Mouse (Mus musculus): ENCODE data around the gene Raver2. TPM values are rescaled to one million over a fixed set of nuclear protein-coding genes. Genes with fewer than 3 reads are reported as not detected.

Raver2 gene
- polyA plus RNA-seq, 1 experiment, result 0.04 TPM

DNA sequence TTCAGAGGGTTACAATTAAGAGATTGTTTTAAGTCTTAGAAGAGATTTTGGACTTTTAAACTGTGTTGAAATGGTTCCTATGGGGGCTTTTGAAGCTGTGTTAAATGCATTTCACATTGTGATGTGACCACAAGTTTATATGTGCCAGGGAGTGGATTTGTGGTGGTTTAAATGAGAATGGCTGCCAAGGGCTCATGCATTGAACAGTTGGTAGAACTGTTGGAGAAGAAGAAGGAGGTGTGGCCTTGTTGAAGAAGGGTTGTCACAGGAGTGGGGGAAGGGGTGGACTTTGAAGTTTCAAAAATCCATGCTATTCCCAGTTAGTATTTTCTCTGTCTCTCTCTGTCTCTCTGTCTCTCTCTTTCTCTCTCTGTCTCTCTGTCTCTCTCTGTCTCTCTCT is 24.6 kb upstream of the Raver2 start:
- Histone ChIP-seq H3K36me3 (ENCODE audit: control insufficient read depth, insufficient read depth) (no peaks in the 10 kb centered on the region), H3K27me3 (ENCODE audit: control insufficient read depth, insufficient read depth, insufficient read length) (no peaks in the 10 kb centered on the region), H3ac (ENCODE audit: control insufficient read depth, insufficient read length) (no peak overlapping the region), H3K79me2 (ENCODE audit: control insufficient read depth, insufficient read depth) (no peaks in the 10 kb centered on the region), H3K4me2 (ENCODE audit: low read depth) (no peak overlapping the region), H3K4me3 (no peak overlapping the region)
- TF ChIP-seq USF1 (IDR thresholded peaks at IDR 0.05; ENCODE audit: low read depth), result no peak
- no peak for TF ChIP-seq MYOG (IDR thresholded peaks at IDR 0.05; ENCODE audit: control insufficient read depth in 1 of 3, insufficient read depth in 1 of 3, insufficient read length in 2 of 3, low read depth in 2 of 3)
- TF ChIP-seq MAX (IDR thresholded peaks at IDR 0.05; ENCODE audit: low read depth), result no peak
- no peak for TF ChIP-seq POLR2A (IDR thresholded peaks at IDR 0.05; ENCODE audit: insufficient read length, low read depth)
- no peak for TF ChIP-seq TCF12 (IDR thresholded peaks at IDR 0.05; ENCODE audit: insufficient read depth, poor library complexity, severe bottlenecking)
- TF ChIP-seq CEBPB (IDR thresholded peaks at IDR 0.05; ENCODE audit: insufficient read depth, poor library complexity, severe bottlenecking), result no peak
- no peak for TF ChIP-seq MYOD1 (IDR thresholded peaks at IDR 0.05; ENCODE audit: control insufficient read depth in 1 of 3, insufficient read length in 2 of 3, low read depth in 2 of 3)
- TF ChIP-seq POLR2AphosphoS2 (IDR thresholded peaks at IDR 0.05; ENCODE audit: insufficient read length, low read depth), result no peak
- TF ChIP-seq SRF (IDR thresholded peaks at IDR 0.05; ENCODE audit: control insufficient read depth, insufficient read length, low read depth), result no peak
- TF ChIP-seq E2F4 (IDR thresholded peaks at IDR 0.05; ENCODE audit: insufficient read depth), result no peak
- TF ChIP-seq REST (IDR thresholded peaks at IDR 0.05; ENCODE audit: insufficient read depth, insufficient read length), result no peak
- TF ChIP-seq TCF3 (IDR thresholded peaks at IDR 0.05; ENCODE audit: insufficient read length, low read depth), result no peak

DNA sequence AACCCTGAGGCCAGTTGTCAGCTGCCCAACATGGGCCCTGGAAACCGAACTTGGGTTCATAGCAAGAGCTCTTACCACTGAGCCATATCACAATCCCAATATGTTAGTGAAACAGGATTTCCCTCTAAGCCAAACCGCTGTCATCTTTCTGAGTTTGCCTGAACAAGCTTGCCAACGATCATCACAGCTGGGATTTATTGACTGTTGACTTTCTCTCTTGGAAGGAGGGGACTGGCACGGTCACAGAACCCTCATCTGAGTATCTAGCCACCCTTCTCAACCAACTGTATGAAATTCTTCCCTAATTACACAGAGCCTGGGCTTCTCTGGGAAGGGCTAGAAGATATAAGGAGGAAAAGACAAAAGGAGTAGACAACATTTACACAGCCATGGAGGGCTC is 22.2 kb upstream of the Raver2 start:
- Histone ChIP-seq H3K79me2 (ENCODE audit: control insufficient read depth, insufficient read depth) (no peaks in the 10 kb centered on the region), H3K4me3 (no peak overlapping the region), H3K4me2 (ENCODE audit: low read depth) (no peak overlapping the region), H3K36me3 (ENCODE audit: control insufficient read depth, insufficient read depth) (no peaks in the 10 kb centered on the region), H3K27me3 (ENCODE audit: control insufficient read depth, insufficient read depth, insufficient read length) (no peaks in the 10 kb centered on the region), H3ac (ENCODE audit: control insufficient read depth, insufficient read length) (no peak overlapping the region)
- TF ChIP-seq POLR2AphosphoS2 (IDR thresholded peaks at IDR 0.05; ENCODE audit: insufficient read length, low read depth), result no peak
- TF ChIP-seq MYOG (IDR thresholded peaks at IDR 0.05; ENCODE audit: control insufficient read depth in 1 of 3, insufficient read depth in 1 of 3, insufficient read length in 2 of 3, low read depth in 2 of 3), result no peak
- TF ChIP-seq MAX (IDR thresholded peaks at IDR 0.05; ENCODE audit: low read depth), result no peak
- TF ChIP-seq E2F4 (IDR thresholded peaks at IDR 0.05; ENCODE audit: insufficient read depth), result no peak
- TF ChIP-seq POLR2A (IDR thresholded peaks at IDR 0.05; ENCODE audit: insufficient read length, low read depth), result no peak
- no peak for TF ChIP-seq REST (IDR thresholded peaks at IDR 0.05; ENCODE audit: insufficient read depth, insufficient read length)
- TF ChIP-seq TCF3 (IDR thresholded peaks at IDR 0.05; ENCODE audit: insufficient read length, low read depth), result no peak

DNA sequence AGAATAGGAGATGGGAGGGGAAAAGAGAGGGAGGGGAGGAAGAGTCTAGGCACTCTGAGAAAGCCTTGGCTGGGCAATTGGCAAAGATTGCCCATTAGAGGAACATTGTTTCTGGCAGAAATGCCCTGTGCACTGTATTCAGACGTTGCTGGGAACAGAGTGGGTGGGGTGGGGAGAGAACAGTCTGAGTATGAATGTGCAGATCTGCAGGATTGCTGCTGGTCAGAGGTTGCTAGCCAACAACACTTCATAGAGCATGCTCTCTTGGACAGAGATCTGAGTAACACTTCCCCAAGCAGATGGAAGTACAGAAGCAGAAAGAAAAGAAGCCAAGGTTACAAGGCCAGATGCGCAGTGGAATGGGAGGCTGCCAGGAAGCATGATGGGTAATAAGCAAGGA is 6.6 kb upstream of the Raver2 start:
- no peaks in the 10 kb centered on the region for H3K79me2 ChIP-seq (ENCODE audit: control insufficient read depth, insufficient read depth)
- H3K4me3 ChIP-seq, result no peak overlapping the region
- TF ChIP-seq E2F4 (IDR thresholded peaks at IDR 0.05; ENCODE audit: insufficient read depth) (no peak), TCF12 (IDR thresholded peaks at IDR 0.05; ENCODE audit: insufficient read depth, poor library complexity, severe bottlenecking) (no peak), SRF (IDR thresholded peaks at IDR 0.05; ENCODE audit: control insufficient read depth, insufficient read length, low read depth) (no peak), USF1 (IDR thresholded peaks at IDR 0.05; ENCODE audit: low read depth) (no peak), MYOD1 (IDR thresholded peaks at IDR 0.05; ENCODE audit: control insufficient read depth in 1 of 3, insufficient read length in 2 of 3, low read depth in 2 of 3) (no peak), CEBPB (IDR thresholded peaks at IDR 0.05; ENCODE audit: insufficient read depth, poor library complexity, severe bottlenecking) (no peak), REST (IDR thresholded peaks at IDR 0.05; ENCODE audit: insufficient read depth, insufficient read length) (no peak), MAX (IDR thresholded peaks at IDR 0.05; ENCODE audit: low read depth) (no peak), POLR2AphosphoS2 (IDR thresholded peaks at IDR 0.05; ENCODE audit: insufficient read length, low read depth) (no peak), POLR2A (IDR thresholded peaks at IDR 0.05; ENCODE audit: insufficient read length, low read depth) (no peak), MYOG (IDR thresholded peaks at IDR 0.05; ENCODE audit: control insufficient read depth in 1 of 3, insufficient read depth in 1 of 3, insufficient read length in 2 of 3, low read depth in 2 of 3) (no peak), TCF3 (IDR thresholded peaks at IDR 0.05; ENCODE audit: insufficient read length, low read depth) (no peak)
- H3K36me3 ChIP-seq (ENCODE audit: control insufficient read depth, insufficient read depth), result no peaks in the 10 kb centered on the region
- no peak overlapping the region for H3K4me2 ChIP-seq (ENCODE audit: low read depth)
- H3ac ChIP-seq (ENCODE audit: control insufficient read depth, insufficient read length), result no peak overlapping the region
- H3K27me3 ChIP-seq (ENCODE audit: control insufficient read depth, insufficient read depth, insufficient read length), result no peaks in the 10 kb centered on the region

DNA sequence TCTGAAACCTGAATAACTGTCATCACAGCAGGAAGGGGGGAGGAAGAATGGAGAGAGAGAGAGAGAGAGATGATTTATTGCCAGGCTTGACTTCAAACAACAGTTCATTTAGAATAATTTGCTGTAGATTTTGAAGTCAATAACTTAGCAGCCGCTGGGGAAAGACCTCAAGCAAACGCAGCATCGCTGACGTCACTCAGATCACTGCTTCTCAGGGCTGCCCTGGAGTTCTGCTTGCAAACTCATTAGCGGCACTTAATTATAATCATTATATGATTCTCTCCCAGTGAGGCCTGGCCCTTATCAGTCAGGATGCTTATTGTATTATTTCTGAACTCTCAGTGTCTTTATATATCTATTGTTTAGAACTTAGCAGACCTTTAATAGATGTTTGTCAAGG is 2.4 kb upstream of the Raver2 start:
- Histone ChIP-seq H3K4me3 (no peak overlapping the region), H3K36me3 (ENCODE audit: control insufficient read depth, insufficient read depth) (no peaks in the 10 kb centered on the region), H3K79me2 (ENCODE audit: control insufficient read depth, insufficient read depth) (no peaks in the 10 kb centered on the region), H3K27me3 (ENCODE audit: control insufficient read depth, insufficient read depth, insufficient read length) (peaks cover 19% of the 10 kb centered on the region), H3K4me2 (ENCODE audit: low read depth) (no peak overlapping the region), H3ac (ENCODE audit: control insufficient read depth, insufficient read length) (no peak overlapping the region)
- no peak for TF ChIP-seq TCF3 (IDR thresholded peaks at IDR 0.05; ENCODE audit: insufficient read length, low read depth)
- TF ChIP-seq E2F4 (IDR thresholded peaks at IDR 0.05; ENCODE audit: insufficient read depth), result no peak
- TF ChIP-seq SRF (IDR thresholded peaks at IDR 0.05; ENCODE audit: control insufficient read depth, insufficient read length, low read depth), result no peak
- no peak for TF ChIP-seq CEBPB (IDR thresholded peaks at IDR 0.05; ENCODE audit: insufficient read depth, poor library complexity, severe bottlenecking)
- no peak for TF ChIP-seq USF1 (IDR thresholded peaks at IDR 0.05; ENCODE audit: low read depth)
- TF ChIP-seq MAX (IDR thresholded peaks at IDR 0.05; ENCODE audit: low read depth), result no peak
- TF ChIP-seq POLR2A (IDR thresholded peaks at IDR 0.05; ENCODE audit: insufficient read length, low read depth), result no peak
- TF ChIP-seq MYOG (IDR thresholded peaks at IDR 0.05; ENCODE audit: control insufficient read depth in 1 of 3, insufficient read depth in 1 of 3, insufficient read length in 2 of 3, low read depth in 2 of 3), result no peak
- TF ChIP-seq POLR2AphosphoS2 (IDR thresholded peaks at IDR 0.05; ENCODE audit: insufficient read length, low read depth), result no peak
- no peak for TF ChIP-seq REST (IDR thresholded peaks at IDR 0.05; ENCODE audit: insufficient read depth, insufficient read length)
- TF ChIP-seq MYOD1 (IDR thresholded peaks at IDR 0.05; ENCODE audit: control insufficient read depth in 1 of 3, insufficient read length in 2 of 3, low read depth in 2 of 3), result no peak
- no peak for TF ChIP-seq TCF12 (IDR thresholded peaks at IDR 0.05; ENCODE audit: insufficient read depth, poor library complexity, severe bottlenecking)
